Mouse (Mus musculus) stomach, postnatal 0 days (tissue): ENCODE results near the gene Mt3. TPM values are rescaled to one million over a fixed set of nuclear protein-coding genes. Genes with fewer than 3 reads are reported as not detected.

Experiments used
- ATAC-seq: fragments of 200-750 bp; cut with Nextera tagmentation; 2 replicates; pipeline ENCODE4 v1.8.0; 2017; ENCODE audit not compliant: low FRiP score, low TSS enrichment
- DNase-seq: peaks from one replicate; pipeline ENCODE4 v3.0.0-alpha.2; 2016; ENCODE audit warnings: low spot score
- H3K27ac ChIP-seq: fragments of 300-500 bp; sonication (generic); replicated peaks from 2 replicates; pipeline ENCODE4 v1.5.1; 2014; ENCODE audit warnings: mild to moderate bottlenecking, control low read depth
- H3K27me3 ChIP-seq: fragments of 300-500 bp; sonication (generic); 2 replicates; pipeline ENCODE4 v1.6.1; 2014; ENCODE audit warnings: low read length; ENCODE audit not compliant: control insufficient read depth, insufficient read depth
- H3K36me3 ChIP-seq: fragments of 300-500 bp; sonication (generic); 2 replicates; pipeline ENCODE4 v1.6.1; 2014; ENCODE audit warnings: low read length, mixed read lengths; ENCODE audit not compliant: control insufficient read depth, insufficient read depth
- H3K4me1 ChIP-seq: fragments of 300-500 bp; sonication (generic); replicated peaks from 2 replicates; pipeline ENCODE4 v1.6.1; 2014; ENCODE audit warnings: antibody characterized with exemption; ENCODE audit not compliant: control insufficient read depth, insufficient read depth
- H3K4me2 ChIP-seq: fragments of 300-500 bp; sonication (generic); replicated peaks from 2 replicates; pipeline ENCODE4 v1.6.1; 2014; ENCODE audit warnings: low read depth, mild to moderate bottlenecking, control low read depth, moderate library complexity
- H3K4me3 ChIP-seq: fragments of 300-500 bp; sonication (generic); 2 replicates; pipeline ENCODE4 v1.5.1; 2014; ENCODE audit warnings: low read depth, low read length, control low read depth
- H3K9ac ChIP-seq: fragments of 300-500 bp; sonication (generic); 2 replicates; pipeline ENCODE4 v1.6.1; 2014; ENCODE audit warnings: mild to moderate bottlenecking, low read length, control low read depth, mixed read lengths
- H3K9me3 ChIP-seq: fragments of 300-500 bp; sonication (generic); 2 replicates; pipeline ENCODE4 v1.6.1; 2016; ENCODE audit warnings: low read length; ENCODE audit not compliant: control insufficient read depth
- CTCF ChIP-seq: IDR thresholded peaks from 2 replicates; pipeline ENCODE4 v1.5.1; 2016; ENCODE audit warnings: antibody characterized with exemption, low read depth, mild to moderate bottlenecking, moderate library complexity
- EP300 ChIP-seq: optimal IDR thresholded peaks from 2 replicates; pipeline ENCODE3; 2016; ENCODE audit warnings: antibody characterized with exemption
- WGBS: fragments of 180-500 bp; shearing (Covaris S2); extraction: QIAGEN DNeasy Blood & Tissue Kit; methylation state at CpG from one replicate; pipeline ENCODE4 v1.1.7; 2014; 5-methylcytosine and 5-hydroxymethylcytosine counted together
- polyA plus RNA-seq: library from polyadenylated mRNA; unstranded; fragments of >200 nt; fragmentation: Nextera tagmentation; extraction: Ambion mirVana; gene quantifications from 2 replicates; pipeline ENCODE4 v1.2.1, GENCODE M21; 2015

The Mt3 gene
- polyA plus RNA-seq, 1 experiment from 2014 or later: 5.3 TPM

DNA sequence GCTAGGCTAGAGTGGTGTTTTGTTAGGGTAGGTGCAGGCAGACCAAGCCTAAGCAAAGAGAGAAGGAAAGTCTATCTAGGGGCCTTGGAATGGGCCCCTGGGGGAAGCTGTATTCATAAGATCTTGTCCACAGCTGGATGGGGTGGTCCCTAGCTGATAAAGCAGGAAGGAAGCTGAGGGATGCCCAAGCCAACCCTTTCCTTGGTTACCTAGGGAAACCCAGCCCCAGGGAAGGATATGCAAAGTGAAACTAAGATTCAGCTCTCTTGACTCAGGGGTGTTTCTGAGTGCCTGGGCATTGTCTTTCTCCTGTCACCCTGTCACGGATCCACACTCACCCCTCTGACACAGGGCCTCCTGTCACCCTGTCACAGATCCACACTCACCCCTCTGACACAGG is 39.0 kb upstream of the Mt3 start:
- no peak overlapping the region for H3K4me2 ChIP-seq
- DNase-seq: no peak
- no peak for TF ChIP-seq EP300
- no peak for TF ChIP-seq CTCF
- WGBS: 29% methylated on average over 1 of the region's 1 CpGs
- no peaks in the 10 kb centered on the region for H3K36me3 ChIP-seq
- H3K4me1 ChIP-seq: no peaks in the 10 kb centered on the region
- no peaks in the 10 kb centered on the region for H3K9me3 ChIP-seq
- H3K27me3 ChIP-seq: no peaks in the 10 kb centered on the region
- ATAC-seq: no peak
- H3K4me3 ChIP-seq: no peak overlapping the region
- no peak overlapping the region for H3K27ac ChIP-seq
- H3K9ac ChIP-seq: no peak overlapping the region

GRCm38 (mm10) chr8:94113972-94114371 is 38.4 kb upstream of the Mt3 start:
- no peaks in the 10 kb centered on the region for H3K27me3 ChIP-seq
- no peak for DNase-seq
- H3K27ac ChIP-seq: no peak overlapping the region
- no peak overlapping the region for H3K9ac ChIP-seq
- no peaks in the 10 kb centered on the region for H3K4me1 ChIP-seq
- TF ChIP-seq EP300: no peak
- TF ChIP-seq CTCF: no peak
- H3K9me3 ChIP-seq: no peaks in the 10 kb centered on the region
- no peak overlapping the region for H3K4me3 ChIP-seq
- no peaks in the 10 kb centered on the region for H3K36me3 ChIP-seq
- H3K4me2 ChIP-seq: no peak overlapping the region
- WGBS: 80% methylated on average over 2 of the region's 2 CpGs
- ATAC-seq: no peak

GRCm38 (mm10) chr8:94118776-94119430 is 33.5 kb upstream of the Mt3 start:
- H3K9me3 ChIP-seq: no peaks in the 10 kb centered on the region
- no peak overlapping the region for H3K27ac ChIP-seq
- no peak for TF ChIP-seq EP300
- TF ChIP-seq CTCF: no peak
- H3K36me3 ChIP-seq: no peaks in the 10 kb centered on the region
- 21% methylated on average over 6 of the region's 6 CpGs for WGBS
- no peaks in the 10 kb centered on the region for H3K27me3 ChIP-seq
- no peaks in the 10 kb centered on the region for H3K4me1 ChIP-seq
- H3K9ac ChIP-seq: no peak overlapping the region
- H3K4me3 ChIP-seq: no peak overlapping the region
- H3K4me2 ChIP-seq: no peak overlapping the region
- no peak for ATAC-seq
- DNase-seq: no peak

DNA sequence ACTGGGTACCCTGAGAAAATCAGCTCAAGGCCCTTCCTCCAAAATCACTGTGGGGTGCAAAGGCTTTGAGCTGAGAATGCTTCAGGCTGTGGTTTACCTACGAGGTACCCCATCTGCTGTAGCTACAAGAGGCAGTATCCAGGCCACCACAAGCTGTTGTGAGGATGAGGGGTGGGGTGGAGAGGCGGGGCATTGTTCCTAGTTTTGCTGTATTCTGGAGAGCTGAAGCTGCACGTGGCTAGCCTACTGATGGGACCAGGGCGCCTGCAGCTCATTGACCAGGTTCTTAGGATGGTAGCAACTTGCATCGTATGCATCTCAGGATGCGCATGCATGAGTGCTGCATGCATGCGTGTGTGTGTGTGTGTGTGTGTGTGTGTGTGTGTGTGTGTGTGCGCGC is 30.8 kb upstream of the Mt3 start:
- 88% methylated on average over 9 of the region's 9 CpGs for WGBS
- H3K9ac ChIP-seq: no peak overlapping the region
- H3K4me2 ChIP-seq: no peak overlapping the region
- no peak overlapping the region for H3K4me3 ChIP-seq
- no peak for ATAC-seq
- H3K4me1 ChIP-seq: no peaks in the 10 kb centered on the region
- no peak for DNase-seq
- no peaks in the 10 kb centered on the region for H3K27me3 ChIP-seq
- H3K36me3 ChIP-seq: no peaks in the 10 kb centered on the region
- no peaks in the 10 kb centered on the region for H3K9me3 ChIP-seq
- no peak for TF ChIP-seq CTCF
- no peak for TF ChIP-seq EP300
- no peak overlapping the region for H3K27ac ChIP-seq

DNA sequence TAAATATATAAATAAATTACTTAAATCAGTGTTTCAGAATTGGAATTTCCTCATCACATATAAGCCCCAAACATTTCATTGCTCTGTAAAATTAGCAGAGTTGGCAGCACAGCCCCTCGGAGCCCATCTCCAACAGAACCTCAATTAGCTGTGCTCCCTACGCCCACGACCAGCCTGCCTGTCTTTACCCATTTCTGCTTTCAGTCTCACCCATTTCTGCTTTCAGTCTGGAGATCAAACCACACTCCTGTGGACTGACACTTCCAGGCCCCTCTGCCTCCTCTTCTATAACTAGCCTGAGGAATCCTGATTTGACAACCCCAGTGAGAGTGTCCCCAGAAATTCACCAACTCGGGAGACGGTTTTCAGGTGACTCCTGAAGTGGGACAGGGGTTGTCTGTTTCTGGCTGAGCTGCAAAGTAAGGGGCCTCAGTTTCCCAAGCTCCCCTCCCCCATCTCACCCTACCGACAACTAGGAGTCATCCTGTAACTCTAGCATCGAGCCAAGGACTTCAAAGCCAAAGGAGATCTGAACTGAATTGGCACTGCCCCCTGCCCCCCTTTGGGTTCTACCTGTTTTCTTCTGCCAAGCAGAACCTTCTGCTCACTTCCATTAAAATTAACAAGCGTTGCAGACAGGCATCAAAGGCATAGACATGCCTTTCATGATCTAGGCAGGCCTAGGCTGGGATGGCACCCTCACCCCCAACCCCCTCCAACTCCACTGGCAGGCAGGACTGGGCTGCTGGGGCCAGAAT is 29.5 kb upstream of the Mt3 start:
- 56% methylated on average over 8 of the region's 8 CpGs for WGBS
- Histone ChIP-seq H3K27me3 (no peaks in the 10 kb centered on the region), H3K9me3 (no peaks in the 10 kb centered on the region), H3K4me2 (no peak overlapping the region), H3K27ac (no peak overlapping the region), H3K9ac (no peak overlapping the region), H3K36me3 (no peaks in the 10 kb centered on the region), H3K4me1 (no peaks in the 10 kb centered on the region), H3K4me3 (no peak overlapping the region)
- TF ChIP-seq EP300: no peak
- no peak for TF ChIP-seq CTCF
- no peak for ATAC-seq
- no peak for DNase-seq

DNA sequence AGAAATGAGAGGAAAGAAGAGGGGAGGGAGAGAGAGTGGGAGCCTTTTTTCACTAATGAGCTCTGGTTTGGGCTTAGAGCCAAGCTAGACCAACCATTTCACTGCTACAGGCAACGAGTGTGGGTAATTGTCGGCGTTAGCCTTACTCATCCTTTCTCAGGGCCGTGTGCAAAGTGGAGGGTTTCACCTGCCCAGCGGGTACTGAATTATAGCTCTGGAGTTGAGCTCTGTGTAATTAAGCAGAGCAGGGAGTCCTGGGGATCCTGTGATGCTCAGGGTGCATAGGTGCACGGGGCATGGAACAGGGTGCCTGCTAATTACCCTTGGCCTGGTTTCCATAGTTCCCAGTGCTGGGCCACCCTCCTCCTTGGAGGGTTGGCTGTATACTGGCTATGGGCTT is 24.7 kb upstream of the Mt3 start:
- H3K27me3 ChIP-seq: no peaks in the 10 kb centered on the region
- H3K4me2 ChIP-seq: no peak overlapping the region
- 0 out of 2 replicates have a peak, but pooled peaks have one; percentile 21 for ATAC-seq
- WGBS: 68% methylated on average over 6 of the region's 6 CpGs
- no peaks in the 10 kb centered on the region for H3K9me3 ChIP-seq
- no peaks in the 10 kb centered on the region for H3K36me3 ChIP-seq
- no peaks in the 10 kb centered on the region for H3K4me1 ChIP-seq
- H3K9ac ChIP-seq: no peak overlapping the region
- H3K27ac ChIP-seq: no peak overlapping the region
- TF ChIP-seq EP300 (no peak), CTCF (no peak)
- no peak overlapping the region for H3K4me3 ChIP-seq
- no peak for DNase-seq
